Mouse (Mus musculus) G1E (cell line): ENCODE measurements around the gene Lrfn3.

Experiments
- CTCF ChIP-seq: IDR thresholded peaks from 2 replicates; pipeline ENCODE4 v1.5.1; 2012; ENCODE audit warnings: low read depth, low read length, inconsistent platforms, mixed read lengths
- GATA1 ChIP-seq: IDR thresholded peaks from 2 replicates; pipeline ENCODE4 v1.6.1; 2012; ENCODE audit warnings: borderline replicate concordance, low read length, inconsistent platforms, mixed read lengths
- GATA2 ChIP-seq: IDR thresholded peaks from 2 replicates; pipeline ENCODE4 v1.6.1; 2012; ENCODE audit warnings: low read depth, low read length, inconsistent platforms, borderline replicate concordance
- POLR2AphosphoS5 ChIP-seq: IDR thresholded peaks from 2 replicates; pipeline ENCODE4 v1.6.1; 2012; ENCODE audit warnings: low read depth, low read length, inconsistent platforms; ENCODE audit not compliant: insufficient replicate concordance
- TAL1 ChIP-seq: conservative IDR thresholded peaks from 2 replicates; pipeline ENCODE4 v1.6.1; 2012; ENCODE audit warnings: low read depth, low read length, inconsistent platforms, mixed read lengths

- TF ChIP-seq CTCF (no peak), TAL1 (no peak), GATA1 (no peak), GATA2 (no peak), POLR2AphosphoS5 (no peak)
Measured at GRCm38 (mm10) chr7:30408639-30409038, 46.1 kb upstream of the Lrfn3 start.
